Comparison of ENCODE assay signal across 16 mouse cellular contexts in genomic region chr16:8747772-8748171, GRCm38 (mm10). TPM values are rescaled to one million over a fixed set of nuclear protein-coding genes. Genes with fewer than 3 reads are reported as not detected.
A peak's percentile ranks its signal among the peaks of the same experiment; 100 is the strongest.
DNase-seq lines count a peak whose midpoint lies in the region; ATAC-seq and TF ChIP-seq lines count a peak whose summit lies in the region.
"Had no signal": no experiment of that assay in that cellular context is flagged by ENCODE, and none has a peak within 500 bp of the region (broad histone marks: within the 10 kb centered on the region; RNA-seq: fewer than 3 reads in every experiment).

No protein-coding gene starts in this region.

- H3K9ac ChIP-seq in liver, embryonic 14.5 days (replicated peaks): peak overlapping the region; percentile 68
- H3K9ac ChIP-seq: hindbrain, embryonic 12.5 days; kidney, embryonic 15.5 days; midbrain, embryonic 13.5 days; neural tube, embryonic 12.5 days had no signal

- peak overlapping the region; percentile 54 for H3K4me2 ChIP-seq in liver, embryonic 14.5 days (ENCODE audit: low read depth)
- H3K4me2 ChIP-seq: hindbrain, embryonic 12.5 days; kidney, embryonic 15.5 days; midbrain, embryonic 13.5 days; neural tube, embryonic 12.5 days had no signal

- TF ChIP-seq CTCF in E14TG2a.4 (conservative IDR thresholded peaks at IDR 0.05; ENCODE audit: low read length): no peak
- TF ChIP-seq CTCF in liver, embryonic 14.5 days (IDR thresholded peaks at IDR 0.05; ENCODE audit: low read depth): no peak

- no peaks in the 10 kb centered on the region for H3K27me3 ChIP-seq in E14TG2a.4 (ENCODE audit: insufficient read depth, low read length)
- H3K27me3 ChIP-seq in liver, embryonic 14.5 days (ENCODE audit: control insufficient read depth, insufficient read depth, low read length): no peaks in the 10 kb centered on the region
- H3K27me3 ChIP-seq: hindbrain, embryonic 12.5 days; kidney, embryonic 15.5 days; midbrain, embryonic 13.5 days; neural tube, embryonic 12.5 days had no signal

- H3K4me1 ChIP-seq in E14TG2a.4 (replicated peaks; ENCODE audit: low read depth, low read length): peaks cover 95% of the 10 kb centered on the region
- peaks cover 87 to 89% of the 10 kb centered on the region in 2 experiments for H3K4me1 ChIP-seq in liver, embryonic 14.5 days (replicated peaks; ENCODE audit: control insufficient read depth in 2 of 2, insufficient read depth in 2 of 2, low read length in 1 of 2)
- H3K4me1 ChIP-seq: heart, embryonic 10.5 days; hindbrain, embryonic 12.5 days; kidney, embryonic 15.5 days; midbrain, embryonic 13.5 days; neural tube, embryonic 12.5 days had no signal

- H3K9me3 ChIP-seq in E14TG2a.4 (ENCODE audit: low read length): no peaks in the 10 kb centered on the region
- H3K9me3 ChIP-seq in liver, embryonic 14.5 days (ENCODE audit: control insufficient read depth, low read length): no peaks in the 10 kb centered on the region
- H3K9me3 ChIP-seq: heart, embryonic 10.5 days; hindbrain, embryonic 12.5 days; kidney, embryonic 15.5 days; midbrain, embryonic 13.5 days; neural tube, embryonic 12.5 days had no signal

- 26% methylated on average over 3 of the region's 3 CpGs for WGBS in liver, embryonic 14.5 days (ENCODE audit: insufficient replicate concordance)

- H3K4me3 ChIP-seq in E14TG2a.4 (replicated peaks; ENCODE audit: low read length): peak overlapping the region; percentile 41
- H3K4me3 ChIP-seq in liver, embryonic 14.5 days (ENCODE audit: insufficient read depth in 1 of 2, low read depth in 2 of 2, low read length in 2 of 2): no peak overlapping the region
- H3K4me3 ChIP-seq: heart, embryonic 10.5 days; hindbrain, embryonic 12.5 days; kidney, embryonic 15.5 days; midbrain, embryonic 13.5 days; neural tube, embryonic 12.5 days had no signal

- DNase-seq in MEL-GATA-1-ER (ENCODE audit: extremely low read depth, low read depth): peak; percentile 70
- no peak for DNase-seq in liver, embryonic 14.5 days (ENCODE audit: low read depth in 3 of 3, low spot score in 3 of 3)
- DNase-seq in cerebellum, postnatal 36 days: no peak
- DNase-seq in left cerebral cortex, adult 9 months (ENCODE audit: low spot score in 2 of 2): no peak
- no peak for DNase-seq in retina, postnatal 1 day
- DNase-seq: cerebellum, adult 9-10 months; gastrocnemius, postnatal 10 days had no signal

- H3K36me3 ChIP-seq in E14TG2a.4 (ENCODE audit: insufficient read depth, low read length): peaks cover 94% of the 10 kb centered on the region
- no peaks in the 10 kb centered on the region for H3K36me3 ChIP-seq in liver, embryonic 14.5 days (replicated peaks; ENCODE audit: control insufficient read depth, insufficient read depth, low read depth)
- H3K36me3 ChIP-seq: heart, embryonic 10.5 days; hindbrain, embryonic 12.5 days; kidney, embryonic 15.5 days; midbrain, embryonic 13.5 days; neural tube, embryonic 12.5 days had no signal

- H3K27ac ChIP-seq in liver, embryonic 14.5 days: peak overlapping the region; percentile 97
- H3K27ac ChIP-seq: heart, embryonic 10.5 days; hindbrain, embryonic 12.5 days; kidney, embryonic 15.5 days; midbrain, embryonic 13.5 days; neural tube, embryonic 12.5 days had no signal

- no peak for ATAC-seq in liver, embryonic 14.5 days (ENCODE audit: insufficient read depth)
- peak; percentile 66; the same call in 1 of the 2 replicates for ATAC-seq in neutrophil, adult 5-6 weeks (ENCODE audit: extremely low read depth, insufficient number of reproducible peaks, low FRiP score, poor library complexity, severe bottlenecking)
- ATAC-seq: activated CD4-positive, CD25-positive, alpha-beta regulatory T cell, adult 4 months; forebrain, embryonic 16.5 days; midbrain, embryonic 13.5 days had no signal

- no peak for TF ChIP-seq EP300 in liver, embryonic 14.5 days (IDR thresholded peaks at IDR 0.05; ENCODE audit: low read depth)

RNA-seq across cellular contexts. Expression of gene Usp7, which starts 44.3 kb away (rescaled TPM):
- 37.6 and 57.5 TPM in 2 replicates for polyA plus RNA-seq in liver, embryonic 14.5 days (2012; rRNA removed)
- 35.5 and 41.9 TPM in 2 replicates for polyA plus RNA-seq in liver, embryonic 14.5 days (2014; fragmentation: Nextera tagmentation; extraction: Ambion mirVana)
- total RNA-seq in neutrophil, adult 5-6 weeks (2017): 320 and 377 TPM in 2 replicates
